Mouse (Mus musculus) liver, postnatal 0 days (tissue): Measurements from ENCODE around the gene Efna5.

Experiments
- CTCF ChIP-seq: sonication (generic); IDR thresholded peaks from 2 replicates; pipeline ENCODE4 v1.5.1; 2016; ENCODE audit warnings: antibody characterized with exemption, low read depth
- EP300 ChIP-seq: IDR thresholded peaks from 2 replicates; pipeline ENCODE4 v1.6.1; 2016; ENCODE audit warnings: antibody characterized with exemption, low read depth, mild to moderate bottlenecking

GRCm38 (mm10) chr17:62613232-62613631 lies 267.9 kb downstream of the Efna5 start:
- no peak for TF ChIP-seq CTCF
- no peak for TF ChIP-seq EP300
